Mouse (Mus musculus) urinary bladder, adult 2 months (tissue): ENCODE measurements around the gene Csk. TPM values are rescaled to one million over a fixed set of nuclear protein-coding genes. Genes with fewer than 3 reads are reported as not detected.
A peak's percentile ranks its signal among the peaks of the same experiment; 100 is the strongest.

ENCODE experiments used
- DNase-seq: peaks from one replicate; pipeline ENCODE4 v3.0.0; 2022; ENCODE audit warnings: low spot score
- polyA plus RNA-seq: library from polyadenylated mRNA; depleted of rRNA; stranded (reverse); fragments of >200 nt; gene quantifications from 2 replicates; pipeline ENCODE4 v1.2.3, GENCODE M21; 2012; rRNA removed

The Csk gene
- polyA plus RNA-seq, 1 experiment = 54.8 TPM

DNA sequence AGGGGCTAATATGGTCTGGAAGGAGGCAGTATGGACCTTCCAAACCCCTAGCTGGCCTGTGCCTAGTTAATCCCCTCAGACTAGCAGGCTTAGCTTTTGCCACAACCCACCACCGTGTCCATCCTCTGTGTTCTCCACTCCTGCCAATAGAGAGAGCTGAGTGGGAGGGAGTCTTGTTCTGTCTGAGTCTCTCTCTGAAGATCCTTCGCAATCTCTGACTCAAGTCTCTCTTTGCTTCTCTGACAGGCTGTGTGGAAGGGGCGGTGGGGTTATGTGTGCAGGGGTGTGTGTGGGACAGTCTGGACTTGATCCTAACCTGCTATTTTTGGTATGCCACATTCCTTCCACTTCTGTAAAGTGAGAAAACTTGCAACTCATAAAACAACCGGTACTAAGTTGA is 48.6 kb downstream of the Csk start:
- no peak for DNase-seq

DNA sequence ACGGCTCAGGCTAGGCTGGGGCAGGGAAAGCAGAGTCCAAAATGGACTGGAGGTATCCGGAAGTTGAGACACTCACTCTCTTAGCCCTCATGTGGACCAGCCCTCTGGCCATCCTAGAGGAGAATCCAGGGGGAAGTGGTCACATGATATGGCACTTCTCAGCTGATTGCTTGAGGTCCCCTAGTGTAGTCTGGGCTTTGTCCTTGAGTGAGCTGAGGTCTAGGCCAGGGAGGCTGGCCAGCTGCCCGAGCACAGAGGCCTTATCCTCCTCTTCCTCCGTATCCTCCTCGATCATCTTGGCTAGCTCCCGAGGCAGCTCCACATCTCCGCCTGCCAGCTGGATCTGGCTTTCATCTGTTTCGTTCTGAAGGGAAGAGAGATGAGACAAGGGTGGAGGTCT is 51.3 kb downstream of the Csk start:
- no peak for DNase-seq

DNA sequence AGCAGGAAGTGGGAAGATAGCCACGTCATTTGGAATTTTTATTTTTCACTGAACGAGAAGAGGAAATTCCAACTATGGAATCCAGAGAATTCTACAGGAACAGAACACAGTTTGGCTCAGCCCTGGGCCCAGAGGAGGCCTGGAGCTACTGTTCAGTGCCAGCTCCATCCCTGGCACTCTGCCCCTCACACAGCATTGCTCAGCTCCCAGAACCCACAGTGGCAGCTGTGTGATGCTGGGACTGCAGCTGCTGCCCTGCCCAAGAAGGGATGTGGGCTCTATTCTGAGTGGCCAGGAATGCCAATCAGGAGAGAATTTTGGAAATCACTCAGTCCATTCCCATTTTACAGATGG is 52.1 kb downstream of the Csk start:
- no peak for DNase-seq

DNA sequence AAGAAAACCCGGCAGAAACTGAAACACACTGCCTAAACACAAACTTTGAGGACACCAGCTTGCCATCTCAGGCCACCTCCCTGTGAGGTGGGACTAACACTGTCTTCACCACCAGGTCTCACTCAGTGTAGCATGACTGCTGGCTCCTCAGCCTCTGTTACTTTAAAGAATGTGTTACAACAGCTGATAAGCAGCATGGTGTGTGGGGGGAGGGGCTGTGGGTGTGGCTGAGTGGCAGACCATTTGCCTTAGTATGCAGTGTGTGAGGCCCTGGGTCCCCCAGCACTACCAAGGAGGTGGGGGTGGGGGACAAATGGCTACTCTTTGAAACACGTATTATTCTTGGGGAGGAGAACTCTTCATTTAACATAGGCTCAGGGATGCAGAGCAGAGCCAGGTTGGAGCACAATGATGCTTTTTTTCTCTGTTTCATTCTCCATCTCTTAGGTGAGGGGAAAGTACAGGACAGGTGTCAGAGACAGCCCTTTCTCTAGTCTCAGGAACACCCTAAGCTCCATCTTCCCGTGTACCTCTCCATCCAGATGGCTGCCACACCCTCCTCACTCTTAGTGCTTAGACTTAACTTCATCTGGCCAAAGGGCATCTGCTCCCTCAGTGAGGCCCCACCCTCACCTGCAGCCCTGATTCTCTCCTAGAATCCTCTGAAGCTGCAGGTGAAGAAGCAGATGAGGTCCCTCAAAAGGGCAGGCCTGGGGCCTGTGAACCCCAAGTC is 52.6 kb downstream of the Csk start:
- no peak for DNase-seq

DNA sequence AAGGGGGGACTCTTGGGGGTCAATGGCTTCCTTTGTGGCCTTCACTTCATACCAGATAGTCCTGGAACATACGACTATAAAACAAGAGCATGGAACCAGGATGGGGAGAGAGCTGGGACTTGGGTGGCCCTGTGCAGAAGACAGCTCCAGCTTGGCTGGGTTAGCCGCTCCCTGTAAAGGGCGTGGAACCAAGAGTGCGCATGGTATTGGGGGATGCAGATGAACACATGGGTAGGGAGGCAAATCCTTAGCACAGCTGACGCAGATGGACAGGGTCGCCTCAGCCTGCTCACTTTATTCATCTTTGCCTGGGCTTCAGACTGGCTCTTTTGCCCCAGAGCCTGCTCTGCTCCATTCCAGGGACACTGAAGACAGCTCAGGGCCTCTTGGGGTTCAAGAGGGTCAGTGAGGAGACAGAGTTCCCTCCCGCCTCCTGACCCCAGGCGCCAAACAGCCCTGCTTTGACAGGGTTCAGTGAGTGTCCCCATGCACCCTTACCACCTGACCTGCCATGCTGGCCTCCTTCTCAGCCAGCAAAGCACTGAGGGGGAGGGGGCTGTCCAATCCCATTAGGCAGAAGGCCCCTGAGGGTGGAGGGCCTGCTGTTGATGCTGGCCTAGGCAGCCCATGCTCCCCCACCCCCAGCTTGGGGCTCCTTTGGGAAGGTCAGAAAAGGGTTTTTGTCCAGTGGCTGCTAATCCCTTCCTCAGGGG is 54.4 kb downstream of the Csk start:
- DNase-seq = no peak

DNA sequence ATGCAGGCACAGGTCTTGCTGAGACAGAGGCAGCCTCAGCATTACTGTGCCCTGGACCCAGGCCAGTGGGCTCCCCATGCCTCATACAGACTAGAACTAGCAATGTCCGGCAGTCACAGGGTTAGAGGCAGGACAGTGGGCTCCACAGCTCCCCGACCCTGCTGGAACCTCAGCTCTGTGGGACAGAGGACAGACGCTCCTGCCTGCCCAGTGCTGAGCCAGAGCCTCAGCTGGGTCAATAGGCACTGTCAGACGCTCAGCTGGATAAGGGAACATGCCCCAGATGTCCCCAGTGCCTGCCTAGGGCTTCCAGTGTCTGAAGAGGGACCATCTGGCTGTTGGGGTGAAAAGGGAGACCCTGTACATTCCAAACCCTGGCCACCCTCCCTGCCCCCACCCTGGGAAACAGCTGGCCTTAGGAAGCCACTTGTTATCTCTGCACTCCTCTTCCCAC is 55.5 kb downstream of the Csk start:
- DNase-seq = no peak

DNA sequence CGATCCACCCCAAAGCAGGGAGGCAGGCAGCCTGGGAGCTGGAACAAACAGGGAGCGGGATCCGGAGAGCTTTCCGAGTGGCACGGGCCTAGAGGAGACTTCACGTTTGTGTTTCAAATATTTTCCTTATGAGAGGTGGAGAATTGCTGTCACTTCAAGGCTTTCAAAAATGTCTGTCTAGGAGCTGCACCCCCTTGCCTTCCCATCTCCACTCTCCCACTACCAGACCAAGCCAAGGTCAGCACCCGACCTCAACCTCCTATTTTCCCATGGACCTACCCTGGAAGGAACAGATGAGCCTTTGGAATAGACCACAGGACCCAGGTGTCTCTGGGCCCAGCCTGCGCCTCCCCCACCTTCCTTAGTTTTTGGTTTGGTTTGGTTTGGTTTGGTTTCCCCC is 56.2 kb downstream of the Csk start:
- no peak for DNase-seq

DNA sequence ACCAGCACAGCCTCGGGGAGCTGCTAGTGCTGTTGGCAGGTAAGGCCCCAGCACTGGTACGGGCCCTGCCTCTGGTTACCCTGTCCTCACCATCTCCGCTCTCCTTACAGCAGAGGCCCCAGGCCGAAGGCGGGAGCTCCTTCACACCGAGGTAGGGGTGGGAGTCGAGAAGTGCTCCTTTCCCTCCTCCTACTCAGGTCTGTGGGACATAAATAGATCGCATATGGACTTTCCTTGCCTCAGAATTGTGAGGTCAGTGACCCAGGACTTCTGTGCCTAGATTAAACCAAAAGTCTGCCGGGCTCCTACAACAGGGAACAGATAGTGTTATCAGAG is 59.3 kb downstream of the Csk start:
- no peak for DNase-seq

DNA sequence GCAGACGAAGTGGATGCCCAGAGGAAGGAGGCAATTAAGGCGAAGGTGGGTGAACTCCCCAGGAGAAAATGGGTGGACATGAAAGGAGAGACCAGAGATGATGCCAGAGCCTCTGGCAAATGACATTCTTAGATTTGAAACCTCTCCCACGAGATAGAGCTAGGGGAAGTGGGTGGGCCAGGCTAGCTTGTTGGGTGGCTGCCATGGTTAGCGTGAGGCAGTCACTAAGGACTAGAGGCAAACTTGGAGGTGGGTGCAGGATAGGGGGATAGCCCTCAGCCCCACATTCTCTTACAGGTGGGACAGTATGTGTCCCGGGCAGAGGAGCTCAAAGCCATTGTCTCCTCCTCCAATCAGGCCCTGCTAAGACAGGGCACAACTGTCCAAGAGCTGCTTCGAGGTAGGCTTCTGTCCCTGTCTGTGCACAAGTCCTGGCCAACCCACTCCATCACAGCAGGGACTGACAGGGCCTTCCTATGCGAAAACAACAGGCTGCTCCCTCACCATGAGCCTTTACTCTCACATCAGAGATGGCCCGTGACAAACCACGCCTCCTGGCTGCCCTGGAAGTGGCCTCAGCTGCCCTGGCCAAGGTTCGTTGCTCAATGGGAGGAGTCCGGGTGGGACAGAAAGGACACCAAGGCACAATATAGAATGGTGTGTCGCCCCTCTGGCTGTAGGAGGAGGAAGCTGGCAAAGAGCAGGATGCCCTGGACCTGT is 59.8 kb downstream of the Csk start:
- no peak for DNase-seq

DNA sequence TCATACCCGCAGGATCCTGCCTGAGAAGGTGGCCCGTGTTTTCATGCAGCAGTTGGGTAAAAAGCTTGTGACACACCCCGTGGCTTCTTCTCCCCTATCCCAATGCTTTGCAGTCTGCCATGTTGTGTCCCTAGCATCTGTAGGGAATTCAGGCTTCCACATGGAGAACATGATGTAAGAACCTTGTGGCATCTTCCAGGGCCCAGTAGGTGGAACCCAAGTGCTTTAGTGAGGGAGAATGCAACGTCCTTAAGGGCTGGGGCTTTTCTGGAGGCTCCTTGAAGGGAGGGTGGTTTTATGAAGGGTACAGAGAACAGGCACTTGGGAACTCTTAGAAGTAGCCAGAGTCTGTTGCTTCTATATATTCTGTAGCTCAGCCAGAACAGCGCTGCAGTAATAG is 62.7 kb downstream of the Csk start:
- DNase-seq = no peak

DNA sequence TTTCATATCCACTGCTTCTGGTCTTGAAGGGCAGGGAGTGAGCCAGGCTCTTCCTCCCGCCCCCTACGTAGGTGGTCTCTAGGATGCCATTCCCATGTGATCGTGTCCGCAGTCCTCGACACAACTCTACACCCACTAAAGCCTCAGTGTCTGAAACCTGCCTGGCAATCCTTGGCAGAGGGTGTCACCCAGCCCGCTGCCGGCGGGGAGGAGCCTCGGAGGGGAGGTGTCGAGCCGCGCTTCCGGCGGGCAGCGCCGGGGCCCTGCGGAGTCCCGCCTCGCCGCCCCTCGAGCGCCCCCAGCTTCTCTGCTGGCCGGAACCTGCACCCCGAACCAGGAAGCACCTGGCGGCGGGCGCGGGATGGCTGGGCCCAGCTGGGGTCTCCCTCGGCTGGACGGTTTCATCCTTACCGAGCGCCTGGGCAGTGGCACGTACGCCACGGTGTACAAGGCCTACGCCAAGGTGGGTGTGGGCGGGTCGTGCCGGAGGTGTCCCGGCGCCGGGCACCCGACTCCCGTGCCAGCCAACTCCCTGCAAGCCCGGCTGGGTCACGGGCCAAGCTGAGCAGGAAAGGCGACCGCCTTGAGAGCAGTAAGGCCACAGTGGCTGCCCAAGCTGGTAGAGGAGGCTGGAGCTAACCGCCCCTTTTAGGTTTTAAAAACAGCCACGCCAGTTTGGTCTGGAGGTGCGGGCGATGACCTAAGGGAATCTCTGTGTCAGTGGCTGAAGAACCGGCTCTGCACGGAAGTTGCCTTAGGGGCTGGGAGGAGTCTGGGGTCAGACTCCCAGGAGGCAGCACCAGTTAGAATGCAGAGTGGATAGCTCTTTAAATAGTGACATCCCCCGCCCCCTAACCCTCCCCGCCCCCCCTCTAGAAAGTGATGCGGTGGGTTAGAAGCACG is 64.0 kb downstream of the Csk start, which contains the start of gene Ulk3:
TSS of gene Ulk3 (plus strand) at position 229 of the 903 bp plus-strand sequence.
- peak; percentile 80 for DNase-seq

DNA sequence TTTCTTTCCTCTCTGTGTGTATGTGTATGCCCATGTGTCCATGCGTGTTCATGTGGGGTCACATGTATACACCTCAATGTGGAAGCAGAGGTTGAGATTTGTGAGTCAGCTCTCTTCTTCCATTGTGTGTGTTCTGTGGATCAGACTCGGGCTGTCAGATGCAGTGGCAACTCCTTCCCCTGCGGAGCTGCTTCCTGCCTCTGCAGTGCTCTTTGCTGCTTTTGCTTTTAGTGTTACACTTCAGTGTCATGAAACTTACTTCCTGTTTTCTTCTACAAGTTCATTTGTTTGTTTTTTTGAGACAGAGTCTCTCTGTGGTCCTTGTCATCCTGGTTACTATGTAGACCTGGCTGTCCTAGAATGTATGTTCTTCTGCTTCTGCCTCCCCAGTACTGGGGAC is 68.4 kb downstream of the Csk start:
- DNase-seq = no peak

DNA sequence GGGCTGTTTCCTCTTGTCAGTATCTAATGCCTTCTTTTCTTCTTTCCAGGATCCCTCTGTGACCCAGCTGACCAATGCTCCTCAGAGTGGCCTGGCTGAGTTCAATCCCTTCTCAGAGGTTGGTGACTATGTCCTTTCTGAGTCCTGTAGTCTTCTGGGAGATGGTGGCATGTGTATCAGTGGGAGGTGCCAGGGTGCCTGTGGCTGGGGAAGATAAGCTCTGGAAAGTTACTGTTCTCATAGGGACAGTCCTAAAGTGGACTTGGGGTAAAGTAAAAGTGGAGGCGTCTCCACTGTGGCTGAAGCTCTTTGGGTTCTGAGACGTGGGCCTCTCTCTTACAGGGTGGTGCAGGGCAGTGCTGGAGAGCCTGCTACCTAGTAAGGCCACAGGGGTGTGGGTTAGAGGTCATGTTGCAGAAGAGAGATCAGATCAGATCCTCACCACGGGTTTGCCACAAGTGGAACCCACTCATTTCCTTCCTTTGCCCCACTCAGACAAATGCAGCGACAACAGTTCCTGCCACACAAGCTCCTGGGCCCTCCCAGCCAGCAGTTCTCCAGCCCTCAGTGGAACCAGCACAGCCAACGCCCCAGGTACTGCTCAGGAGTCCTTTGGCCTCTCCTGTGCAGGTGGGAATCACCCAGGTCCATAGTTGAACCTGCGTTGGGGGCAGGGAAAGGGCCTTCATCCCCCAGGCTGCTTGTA is 76.1 kb downstream of the Csk start:
- DNase-seq = no peak

Other genes starting within 250 kb of the Csk start
- gene Ppcdc, start 213.5 kb downstream of the Csk start, polyA plus RNA-seq = 47.1 and 75.2 TPM in 2 replicates
- 123 and 150 TPM in 2 replicates for gene Scamp5, start 185.6 kb downstream of the Csk start, polyA plus RNA-seq
- 1.7 and 2.8 TPM in 2 replicates for gene Rpp25, start 149.6 kb downstream of the Csk start, polyA plus RNA-seq
- gene Cox5a, start 132.4 kb downstream of the Csk start, polyA plus RNA-seq = 223 and 254 TPM in 2 replicates
- gene Fam219b, start 116.1 kb downstream of the Csk start, polyA plus RNA-seq = 14.9 and 17.5 TPM in 2 replicates
- gene Mpi, start 100.9 kb downstream of the Csk start, polyA plus RNA-seq = 21.3 and 22.5 TPM in 2 replicates
- gene Scamp2, start 92.7 kb downstream of the Csk start, polyA plus RNA-seq = 60.9 and 62.9 TPM in 2 replicates
- gene Ulk3, start 64.2 kb downstream of the Csk start, polyA plus RNA-seq = 32.4 and 38.8 TPM in 2 replicates
- not detected in 2 replicates for gene Cplx3, start 47.4 kb downstream of the Csk start, polyA plus RNA-seq
- 0.03 and 0.07 TPM in 2 replicates for gene Lman1l, start 32.9 kb downstream of the Csk start, polyA plus RNA-seq
- not detected in 2 replicates for gene Cyp1a2, start 30.1 kb upstream of the Csk start, polyA plus RNA-seq
- 16.2 and 21.1 TPM in 2 replicates for gene Cyp1a1, start 34.3 kb upstream of the Csk start, polyA plus RNA-seq
- gene Edc3, start 54.9 kb upstream of the Csk start, polyA plus RNA-seq = 12.3 and 13.8 TPM in 2 replicates
- 90.8 and 111 TPM in 2 replicates for gene Clk3, start 112.2 kb upstream of the Csk start, polyA plus RNA-seq
- 5.6 and 6.7 TPM in 2 replicates for gene Arid3b, start 183.2 kb upstream of the Csk start, polyA plus RNA-seq